Mouse (Mus musculus) myocyte (in vitro differentiated cells): ENCODE measurements at regions not wholly inside any gene's neighbourhood (a gene's known extent, or its start where the extent isn't known, plus 50 kb on each side); places are given as distances from the start of the nearest gene placed in this dataset.

Experiments used
- H3K27me3 ChIP-seq: one replicate; pipeline ENCODE4 v1.6.1; 2011; ENCODE audit not compliant: control insufficient read depth, insufficient read depth, insufficient read length
- H3K36me3 ChIP-seq: one replicate; pipeline ENCODE4 v1.6.1; 2011; ENCODE audit not compliant: control insufficient read depth, insufficient read depth
- H3K4me2 ChIP-seq: one replicate; pipeline ENCODE4 v1.6.1; 2011; ENCODE audit warnings: low read depth, control low read depth
- H3K4me3 ChIP-seq: one replicate; pipeline ENCODE4 v1.5.1; 2011; ENCODE audit warnings: mild to moderate bottlenecking, control low read depth, moderate library complexity
- H3K79me2 ChIP-seq: one replicate; pipeline ENCODE4 v1.6.1; 2011; ENCODE audit not compliant: control insufficient read depth, insufficient read depth
- H3ac ChIP-seq: one replicate; pipeline ENCODE4 v1.6.1; 2011; ENCODE audit not compliant: control insufficient read depth, insufficient read length
- CEBPB ChIP-seq: IDR thresholded peaks from 2 replicates; pipeline ENCODE4 v1.6.1; 2011; ENCODE audit warnings: mild to moderate bottlenecking, moderate library complexity; ENCODE audit not compliant: poor library complexity, insufficient read depth, severe bottlenecking
- E2F4 ChIP-seq: IDR thresholded peaks from one replicate; pipeline ENCODE4 v1.6.1; 2011; ENCODE audit warnings: mild to moderate bottlenecking, control low read depth, moderate library complexity; ENCODE audit not compliant: insufficient read depth
- MAX ChIP-seq: IDR thresholded peaks from one replicate; pipeline ENCODE4 v1.6.1; 2011; ENCODE audit warnings: low read depth, mild to moderate bottlenecking, control low read depth
- MYOD1 ChIP-seq, 3 experiments: IDR thresholded peaks; one replicate each; pipeline ENCODE4 v1.6.1; 2011; ENCODE audit warnings: control low read depth in 2 of 3, low read depth in 2 of 3, mild to moderate bottlenecking in 2 of 3, moderate library complexity in 1 of 3; ENCODE audit not compliant: insufficient read length in 2 of 3, control insufficient read depth in 1 of 3
- MYOG ChIP-seq, 3 experiments: IDR thresholded peaks; one replicate each; pipeline ENCODE4 v1.6.1; 2011; ENCODE audit warnings: control low read depth in 2 of 3, low read depth in 2 of 3, mild to moderate bottlenecking in 2 of 3; ENCODE audit not compliant: insufficient read length in 2 of 3, control insufficient read depth in 1 of 3, insufficient read depth in 1 of 3
- POLR2A ChIP-seq: IDR thresholded peaks from one replicate; pipeline ENCODE4 v1.6.1; 2011; ENCODE audit warnings: low read depth, mild to moderate bottlenecking, control low read depth, moderate library complexity; ENCODE audit not compliant: insufficient read length
- POLR2AphosphoS2 ChIP-seq: IDR thresholded peaks from one replicate; pipeline ENCODE4 v1.6.1; 2011; ENCODE audit warnings: low read depth, control low read depth; ENCODE audit not compliant: insufficient read length
- REST ChIP-seq: IDR thresholded peaks from one replicate; pipeline ENCODE4 v1.6.1; 2011; ENCODE audit warnings: mild to moderate bottlenecking, control low read depth, moderate library complexity; ENCODE audit not compliant: insufficient read depth, insufficient read length
- SRF ChIP-seq: IDR thresholded peaks from one replicate; pipeline ENCODE4 v1.6.1; 2011; ENCODE audit warnings: low read depth; ENCODE audit not compliant: control insufficient read depth, insufficient read length
- TCF12 ChIP-seq: IDR thresholded peaks from one replicate; pipeline ENCODE4 v1.6.1; 2011; ENCODE audit warnings: mild to moderate bottlenecking, control low read depth; ENCODE audit not compliant: poor library complexity, insufficient read depth, severe bottlenecking
- TCF3 ChIP-seq: IDR thresholded peaks from one replicate; pipeline ENCODE4 v1.6.1; 2011; ENCODE audit warnings: low read depth, control low read depth; ENCODE audit not compliant: insufficient read length
- USF1 ChIP-seq: IDR thresholded peaks from one replicate; pipeline ENCODE4 v1.6.1; 2011; ENCODE audit warnings: low read depth, mild to moderate bottlenecking, control low read depth, moderate library complexity

- Histone ChIP-seq H3K4me2 (no peak overlapping the region), H3K27me3 (no peaks in the 10 kb centered on the region), H3K4me3 (no peak overlapping the region), H3ac (no peak overlapping the region), H3K79me2 (no peaks in the 10 kb centered on the region), H3K36me3 (no peaks in the 10 kb centered on the region)
- TF ChIP-seq POLR2AphosphoS2, result no peak
- TF ChIP-seq MYOD1 (IDR thresholded peaks at IDR 0.05; ENCODE audit: control insufficient read depth in 1 of 3, insufficient read length in 2 of 3, low read depth in 2 of 3), result no peak
- TF ChIP-seq TCF12, result no peak
- TF ChIP-seq CEBPB, result no peak
- no peak for TF ChIP-seq REST
- TF ChIP-seq MYOG (IDR thresholded peaks at IDR 0.05; ENCODE audit: control insufficient read depth in 1 of 3, insufficient read depth in 1 of 3, insufficient read length in 2 of 3, low read depth in 2 of 3), result no peak
- no peak for TF ChIP-seq USF1
- TF ChIP-seq MAX, result no peak
- no peak for TF ChIP-seq TCF3
These were observed 388.3 kb upstream of the Kif2a start for GRCm38 (mm10) chr13:107410267-107410666.

DNA sequence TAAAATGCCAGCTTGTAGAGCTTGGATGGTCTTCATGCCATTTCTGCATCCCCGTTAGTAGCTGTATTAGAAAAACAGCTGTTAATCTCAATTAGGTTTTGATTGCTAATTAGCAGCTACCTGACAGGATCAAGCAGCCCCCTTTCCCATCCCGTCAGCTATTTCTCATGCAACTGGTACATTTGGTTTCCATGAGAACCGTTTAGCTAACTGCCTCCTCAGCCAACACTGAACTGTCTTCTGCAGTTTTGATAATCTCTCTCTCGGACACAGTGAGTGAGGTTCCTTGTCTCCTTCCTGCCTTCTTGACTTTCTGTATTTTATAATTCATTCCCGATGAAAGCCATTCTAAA, 385.7 kb upstream of the Kif2a start:
- no peak overlapping the region for H3K4me2 ChIP-seq

DNA sequence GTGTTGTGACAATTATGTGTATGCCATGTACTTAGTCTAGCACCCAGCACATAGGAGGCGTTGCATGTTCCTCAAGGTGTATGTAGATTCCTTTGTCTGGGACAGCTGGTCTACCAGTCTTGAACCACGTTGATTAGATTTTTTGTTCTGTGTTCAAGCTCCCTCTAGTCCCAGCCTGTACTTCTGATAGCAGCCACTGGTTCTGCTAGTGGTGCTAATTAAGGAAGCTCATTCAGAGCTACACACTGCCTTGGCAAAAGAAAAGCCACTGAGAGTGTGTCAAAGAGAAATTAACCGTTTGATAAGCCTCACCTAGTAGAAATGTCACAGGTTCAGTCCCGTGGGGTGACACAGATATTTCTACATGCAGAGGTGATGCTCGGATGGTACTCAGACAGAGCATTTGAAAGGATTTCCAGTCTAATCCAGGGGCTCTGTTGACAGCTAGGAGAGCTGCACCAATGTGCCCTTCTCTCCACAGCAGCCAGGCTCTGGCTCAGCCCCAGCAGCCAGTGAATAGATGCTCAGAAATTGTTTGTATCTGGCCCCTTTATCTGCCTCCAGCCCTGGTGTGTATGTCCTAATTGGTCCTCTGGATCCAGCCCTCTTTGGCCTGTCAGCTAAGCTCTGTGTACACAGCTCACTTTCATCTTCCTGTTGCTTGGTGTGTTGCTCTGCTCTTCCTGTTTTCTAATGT, 385.2 kb upstream of the Kif2a start:
- no peaks in the 10 kb centered on the region for H3K79me2 ChIP-seq
- no peak overlapping the region for H3K4me2 ChIP-seq
- no peak for TF ChIP-seq POLR2A
- no peak for TF ChIP-seq MYOG (IDR thresholded peaks at IDR 0.05; ENCODE audit: control insufficient read depth in 1 of 3, insufficient read depth in 1 of 3, insufficient read length in 2 of 3, low read depth in 2 of 3)
- TF ChIP-seq REST, result no peak
- no peak for TF ChIP-seq USF1
- no peak for TF ChIP-seq TCF12
- no peak for TF ChIP-seq SRF
- TF ChIP-seq E2F4, result no peak
- no peak for TF ChIP-seq MYOD1 (IDR thresholded peaks at IDR 0.05; ENCODE audit: control insufficient read depth in 1 of 3, insufficient read length in 2 of 3, low read depth in 2 of 3)
- TF ChIP-seq TCF3, result no peak
- no peak for TF ChIP-seq POLR2AphosphoS2
- H3K36me3 ChIP-seq, result no peaks in the 10 kb centered on the region
- no peaks in the 10 kb centered on the region for H3K27me3 ChIP-seq
- H3ac ChIP-seq, result no peak overlapping the region
- no peak overlapping the region for H3K4me3 ChIP-seq

More for the DNA sequence above, 385.7 kb upstream of the Kif2a start:
- H3K79me2 ChIP-seq, result no peaks in the 10 kb centered on the region
- no peak overlapping the region for H3ac ChIP-seq
- no peak overlapping the region for H3K4me3 ChIP-seq
- H3K36me3 ChIP-seq, result no peaks in the 10 kb centered on the region
- H3K27me3 ChIP-seq, result no peaks in the 10 kb centered on the region
- TF ChIP-seq REST, result no peak
- no peak for TF ChIP-seq POLR2A
- no peak for TF ChIP-seq SRF
- TF ChIP-seq TCF12, result no peak
- TF ChIP-seq E2F4, result no peak
- no peak for TF ChIP-seq USF1
- TF ChIP-seq MAX, result no peak
- no peak for TF ChIP-seq MYOD1 (IDR thresholded peaks at IDR 0.05; ENCODE audit: control insufficient read depth in 1 of 3, insufficient read length in 2 of 3, low read depth in 2 of 3)
- TF ChIP-seq TCF3, result no peak
- TF ChIP-seq POLR2AphosphoS2, result no peak
- no peak for TF ChIP-seq MYOG (IDR thresholded peaks at IDR 0.05; ENCODE audit: control insufficient read depth in 1 of 3, insufficient read depth in 1 of 3, insufficient read length in 2 of 3, low read depth in 2 of 3)
- no peak for TF ChIP-seq CEBPB

DNA sequence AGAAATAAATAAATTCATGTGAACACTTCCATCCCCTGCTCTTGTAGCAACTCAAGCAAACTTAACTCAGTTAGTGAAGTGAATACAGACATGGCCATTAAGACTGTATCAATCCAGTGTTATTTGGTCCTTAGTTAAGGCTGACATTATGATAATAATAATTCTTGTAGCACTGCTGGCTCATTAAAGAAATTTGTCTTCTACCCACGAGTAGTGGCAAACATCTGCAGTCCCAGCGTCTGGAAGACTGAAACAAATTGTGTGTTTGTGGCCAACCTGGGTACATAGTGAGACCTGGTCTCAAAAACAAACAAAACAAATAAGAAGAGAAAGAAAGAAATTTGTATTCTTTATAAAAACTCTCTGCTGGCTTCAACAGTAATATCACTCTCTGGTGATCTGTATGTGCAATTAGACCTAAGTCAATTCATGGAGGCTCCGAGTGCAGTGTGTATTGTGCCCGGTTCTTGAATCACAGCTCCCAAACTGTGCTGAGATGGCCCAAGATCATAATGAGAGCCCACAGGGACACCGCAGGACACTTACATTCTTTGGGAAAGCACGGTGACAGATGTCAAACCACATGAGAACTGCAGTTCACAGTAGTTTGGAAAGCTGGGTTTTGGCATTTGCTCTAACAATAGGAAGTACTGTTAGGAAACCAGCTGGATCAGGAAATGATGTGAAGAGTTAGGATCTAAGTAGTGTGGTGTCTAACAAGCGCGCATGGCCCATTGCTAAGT, 376.9 kb upstream of the Kif2a start:
- Histone ChIP-seq H3K4me3 (no peak overlapping the region), H3ac (no peak overlapping the region), H3K79me2 (no peaks in the 10 kb centered on the region), H3K36me3 (no peaks in the 10 kb centered on the region), H3K4me2 (no peak overlapping the region), H3K27me3 (no peaks in the 10 kb centered on the region)
- TF ChIP-seq MAX (no peak), TCF12 (no peak), E2F4 (no peak), USF1 (no peak), TCF3 (no peak), POLR2A (no peak)

DNA sequence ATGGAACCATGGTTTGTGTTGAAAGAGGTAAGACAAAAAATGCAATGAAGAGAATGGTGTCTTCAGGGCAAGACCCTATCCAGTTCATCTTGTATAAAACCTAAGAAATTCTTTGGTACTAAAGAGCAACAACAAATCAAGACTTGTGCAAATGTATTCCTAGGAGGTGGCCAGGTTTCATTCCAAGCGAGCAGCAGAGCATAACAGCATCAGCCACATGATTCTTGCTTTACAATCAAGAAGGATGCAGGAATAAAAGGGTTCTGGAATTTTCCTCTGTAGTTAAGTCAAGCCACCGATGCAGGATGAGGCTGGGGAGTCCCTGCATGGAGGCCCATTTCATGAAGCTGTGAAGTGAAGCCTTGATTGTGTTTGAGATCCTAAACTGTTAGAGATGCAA, 374.1 kb upstream of the Kif2a start:
- no peak for TF ChIP-seq MYOD1 (IDR thresholded peaks at IDR 0.05; ENCODE audit: control insufficient read depth in 1 of 3, insufficient read length in 2 of 3, low read depth in 2 of 3)
- no peak for TF ChIP-seq POLR2AphosphoS2
- TF ChIP-seq TCF3, result no peak
- no peak for TF ChIP-seq POLR2A
- TF ChIP-seq MAX, result no peak
- no peak for TF ChIP-seq CEBPB
- no peak for TF ChIP-seq E2F4
- no peak for TF ChIP-seq REST
- TF ChIP-seq MYOG (IDR thresholded peaks at IDR 0.05; ENCODE audit: control insufficient read depth in 1 of 3, insufficient read depth in 1 of 3, insufficient read length in 2 of 3, low read depth in 2 of 3), result no peak
- TF ChIP-seq SRF, result no peak
- TF ChIP-seq USF1, result no peak
- no peak for TF ChIP-seq TCF12
- Histone ChIP-seq H3K79me2 (no peaks in the 10 kb centered on the region), H3K36me3 (no peaks in the 10 kb centered on the region), H3K27me3 (no peaks in the 10 kb centered on the region), H3K4me3 (no peak overlapping the region), H3ac (no peak overlapping the region), H3K4me2 (no peak overlapping the region)
